Mouse (Mus musculus) bone marrow macrophage, adult 2 months (primary cell): ENCODE results near the gene Spats2. TPM values are rescaled to one million over a fixed set of nuclear protein-coding genes. Genes with fewer than 3 reads are reported as not detected.

Source experiments
- H3K27ac ChIP-seq: 2 replicates; pipeline ENCODE4 v1.5.1; 2012; ENCODE audit warnings: low read depth, low read length; ENCODE audit not compliant: insufficient read depth
- H3K4me1 ChIP-seq: 2 replicates; pipeline ENCODE4 v1.6.1; 2012; ENCODE audit warnings: low read length; ENCODE audit not compliant: control insufficient read depth, insufficient read depth
- H3K4me3 ChIP-seq: 2 replicates; pipeline ENCODE4 v1.5.1; 2012; ENCODE audit warnings: mild to moderate bottlenecking, low read length, moderate library complexity; ENCODE audit not compliant: insufficient read depth
- CTCF ChIP-seq: IDR thresholded peaks from 2 replicates; pipeline ENCODE4 v1.5.1; 2012; ENCODE audit warnings: low read depth, mild to moderate bottlenecking, low read length, moderate library complexity
- POLR2A ChIP-seq: IDR thresholded peaks from 2 replicates; pipeline ENCODE4 v1.6.1; 2012; ENCODE audit warnings: mild to moderate bottlenecking, low read depth, low read length, borderline replicate concordance
- polyA plus RNA-seq: library from polyadenylated mRNA; stranded (reverse); fragments of >200 nt; gene quantifications from 2 replicates; pipeline ENCODE4 v1.2.4, GENCODE M21; 2012; ENCODE audit not compliant: missing spikeins, insufficient read depth, insufficient read length

Spats2 gene
- polyA plus RNA-seq, 1 experiment = 5.9 TPM

DNA sequence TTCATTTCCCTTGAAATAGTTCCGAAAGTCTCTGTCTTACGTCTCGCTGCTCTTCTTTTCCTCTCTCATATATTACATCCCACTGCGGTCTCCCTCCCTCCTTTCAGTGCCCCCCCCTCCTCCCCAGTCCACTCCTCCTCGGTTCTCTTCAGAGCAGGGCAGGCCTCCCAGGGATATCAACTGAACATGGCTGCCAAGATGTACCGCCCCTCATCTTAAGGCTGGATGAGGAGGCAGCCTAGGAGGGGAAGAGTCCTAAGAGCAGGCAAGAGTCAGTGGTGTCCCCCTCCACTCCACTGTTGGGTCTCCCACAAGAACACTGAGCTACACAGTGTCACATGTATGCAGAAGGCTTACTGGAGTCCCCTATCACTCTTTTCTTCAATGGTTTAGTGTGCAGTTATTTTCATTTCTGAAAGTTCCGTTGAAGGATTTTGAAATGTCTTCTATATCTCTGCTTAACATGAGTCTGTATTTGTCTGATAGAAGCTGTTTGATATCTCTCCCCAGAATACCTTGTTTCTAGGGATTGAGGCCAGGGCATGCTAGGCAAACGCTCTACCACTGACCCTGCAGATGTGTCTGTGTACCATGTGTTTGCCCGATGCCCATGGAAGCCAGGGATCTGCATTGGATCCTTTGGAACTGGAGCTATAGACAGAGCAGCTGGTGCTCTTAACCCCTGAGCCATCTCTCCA, 58.6 kb downstream of the Spats2 start:
- H3K4me3 ChIP-seq = no peak overlapping the region
- no peak overlapping the region for H3K27ac ChIP-seq
- H3K4me1 ChIP-seq = no peaks in the 10 kb centered on the region
- TF ChIP-seq POLR2A = no peak
- TF ChIP-seq CTCF = no peak

DNA sequence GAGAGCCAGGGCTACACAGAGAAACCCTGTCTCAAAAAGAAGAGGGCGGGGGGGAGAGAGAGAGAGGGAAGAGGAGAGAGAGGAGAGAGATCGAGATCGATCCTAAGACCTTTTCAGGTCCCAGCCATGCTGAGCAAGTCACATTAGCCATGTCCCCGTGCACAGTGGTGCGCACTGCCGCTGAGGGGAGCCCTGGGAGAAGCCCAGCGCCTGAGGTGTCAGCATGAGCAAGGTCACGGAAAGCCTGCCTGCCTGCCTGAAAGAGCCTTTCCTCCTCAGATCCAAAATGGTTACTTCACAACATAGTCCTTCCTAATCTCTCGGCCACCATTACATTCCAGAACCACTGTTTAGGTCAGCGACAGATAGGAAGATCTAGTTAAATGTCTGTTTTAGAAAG, 68.6 kb downstream of the Spats2 start:
- Histone ChIP-seq H3K4me3 (no peak overlapping the region), H3K27ac (no peak overlapping the region), H3K4me1 (no peaks in the 10 kb centered on the region)
- TF ChIP-seq CTCF (no peak), POLR2A (no peak)

DNA sequence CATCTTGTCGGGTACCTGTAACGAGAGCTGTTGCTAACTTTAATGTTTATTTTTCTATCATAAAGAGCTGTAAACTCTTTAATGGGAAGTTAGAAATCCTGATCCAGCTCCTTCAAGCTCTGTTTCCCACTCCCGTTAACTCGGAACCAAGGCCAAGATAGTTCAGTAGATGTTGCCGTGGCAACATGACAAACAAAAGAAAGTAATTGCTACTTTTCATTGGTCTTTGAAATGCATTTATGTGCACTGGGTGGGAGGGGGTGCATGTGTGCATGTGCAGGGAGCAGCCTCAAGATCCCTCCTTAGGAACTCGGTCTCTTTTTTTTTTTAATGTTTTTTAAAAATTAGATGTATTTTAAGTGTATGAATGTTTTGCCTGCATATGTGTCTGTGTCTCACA, 69.3 kb downstream of the Spats2 start:
- no peak for TF ChIP-seq CTCF
- no peak for TF ChIP-seq POLR2A
- Histone ChIP-seq H3K4me3 (no peak overlapping the region), H3K27ac (no peak overlapping the region), H3K4me1 (no peaks in the 10 kb centered on the region)

DNA sequence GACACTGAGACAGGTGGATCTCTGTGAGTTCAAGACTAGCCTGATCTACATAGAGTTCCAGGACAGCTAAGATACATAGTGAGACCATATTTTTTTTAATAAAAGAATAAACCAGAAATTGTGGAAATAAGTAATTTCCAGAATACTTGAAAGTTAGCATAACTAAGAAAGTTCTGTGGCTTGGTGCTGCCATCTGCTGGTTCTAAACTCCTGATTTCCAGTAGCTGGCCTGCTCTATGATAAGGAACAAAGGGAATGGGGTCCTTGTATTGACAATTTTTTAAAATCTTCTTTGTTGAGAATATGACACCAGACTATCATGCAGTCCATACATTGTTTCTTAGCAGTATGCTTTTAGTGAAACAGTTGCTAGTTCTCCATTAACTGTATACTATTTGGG, 73.0 kb downstream of the Spats2 start:
- Histone ChIP-seq H3K4me1 (peaks cover 13% of the 10 kb centered on the region), H3K27ac (no peak overlapping the region), H3K4me3 (no peak overlapping the region)
- TF ChIP-seq CTCF = no peak
- TF ChIP-seq POLR2A = no peak

DNA sequence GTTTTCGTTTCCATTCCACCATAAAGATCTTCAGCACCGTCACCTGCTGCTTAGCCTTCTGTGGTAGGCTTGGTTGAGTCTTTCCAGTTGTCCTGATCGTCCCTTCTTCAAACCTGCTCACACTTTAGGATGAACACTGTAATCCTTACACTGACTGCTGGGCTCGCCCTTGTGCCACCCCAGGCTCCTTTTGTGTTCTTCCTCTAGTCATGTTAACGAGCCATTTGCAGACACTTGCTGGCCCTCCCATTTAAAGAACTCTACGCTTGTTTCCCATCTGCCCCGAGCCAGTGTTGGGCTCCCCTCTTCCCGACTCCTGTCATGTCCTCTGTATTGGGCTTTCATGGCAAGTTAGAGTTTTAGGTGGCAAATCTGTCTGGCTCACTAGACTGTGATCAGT, 80.2 kb downstream of the Spats2 start:
- H3K4me3 ChIP-seq = no peak overlapping the region
- H3K27ac ChIP-seq = no peak overlapping the region

DNA sequence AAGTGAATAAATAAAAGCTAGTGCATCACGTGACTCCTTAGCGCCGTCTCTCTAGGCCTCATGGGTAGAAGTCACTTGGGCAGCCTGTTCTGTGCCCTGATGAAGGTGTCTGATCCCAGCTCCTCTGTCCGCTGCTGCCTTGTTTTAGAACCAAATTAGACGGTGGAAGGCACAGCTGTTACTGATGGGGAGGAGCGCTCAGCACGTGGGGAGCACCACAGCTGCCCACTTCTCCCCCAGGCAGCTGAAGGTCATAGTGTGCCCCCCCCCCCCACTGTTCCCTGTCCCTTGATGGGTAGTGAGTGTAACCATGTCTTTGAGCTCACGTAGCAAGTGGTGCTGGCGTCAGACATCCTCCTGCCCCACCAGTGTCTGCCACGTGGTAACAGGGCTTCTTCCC, 87.5 kb downstream of the Spats2 start:
- H3K4me1 ChIP-seq = no peaks in the 10 kb centered on the region
- no peak overlapping the region for H3K4me3 ChIP-seq
- TF ChIP-seq CTCF (no peak), POLR2A (no peak)
- H3K27ac ChIP-seq = no peak overlapping the region

More for the DNA sequence above, 80.2 kb downstream of the Spats2 start:
- H3K4me1 ChIP-seq = peaks cover 12% of the 10 kb centered on the region
- TF ChIP-seq CTCF (no peak), POLR2A (no peak)

DNA sequence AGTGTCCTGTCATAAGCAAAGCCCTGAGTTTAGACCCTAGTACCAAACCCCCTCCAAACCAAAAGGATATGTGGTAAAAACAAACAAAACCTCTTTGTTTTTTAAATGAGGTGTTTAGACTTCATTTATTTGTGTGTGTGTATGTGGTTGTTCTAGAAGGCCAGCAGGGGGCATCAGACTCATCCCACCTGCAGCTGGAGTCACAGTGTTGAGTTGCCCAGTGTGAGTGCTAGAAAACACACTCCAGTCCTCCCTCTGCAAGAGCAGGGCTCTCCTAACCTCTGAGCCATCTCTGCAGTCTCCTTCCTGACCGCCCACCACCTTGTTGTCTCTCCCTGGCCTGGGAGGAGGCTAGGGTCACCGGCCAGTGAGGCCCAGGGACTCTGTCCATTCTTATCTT, 89.2 kb downstream of the Spats2 start:
- Histone ChIP-seq H3K4me3 (no peak overlapping the region), H3K27ac (no peak overlapping the region), H3K4me1 (no peaks in the 10 kb centered on the region)
- TF ChIP-seq CTCF (no peak), POLR2A (no peak)

DNA sequence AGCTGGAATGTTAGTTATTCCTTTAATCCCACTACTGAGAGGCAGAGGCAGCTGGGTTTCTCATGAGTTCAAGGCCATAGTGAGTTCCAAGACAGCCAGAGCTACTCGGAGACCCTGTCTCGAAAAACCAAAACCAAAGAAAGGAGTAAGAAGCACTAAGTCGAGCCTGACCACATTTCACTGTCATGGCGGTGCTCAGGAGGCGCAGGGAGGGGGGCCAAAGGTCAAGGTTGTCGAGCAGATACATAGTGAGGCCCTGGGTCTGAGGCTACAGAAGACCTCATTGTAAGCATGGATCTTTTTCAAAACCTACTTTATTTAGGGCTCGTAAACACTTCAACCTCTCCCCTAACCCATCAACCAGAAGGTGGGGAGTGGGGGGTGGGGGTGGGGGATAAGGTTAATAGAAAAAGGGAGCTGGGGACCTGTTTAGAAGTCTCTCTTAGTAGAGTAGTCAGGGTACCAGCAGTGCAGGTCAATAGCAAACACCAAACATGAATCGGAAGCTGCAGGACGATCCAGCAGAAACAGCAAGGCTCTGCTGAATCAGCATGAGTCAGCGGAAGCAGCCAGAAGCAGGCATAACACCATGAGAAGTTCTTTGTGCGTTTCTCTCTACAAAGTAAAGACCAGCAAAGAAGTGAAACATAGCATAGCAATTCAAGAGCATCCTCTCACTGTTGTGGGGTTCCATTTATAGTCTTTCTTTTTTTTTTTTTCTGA, 90.2 kb downstream of the Spats2 start:
- TF ChIP-seq CTCF = no peak
- no peak for TF ChIP-seq POLR2A
- H3K4me3 ChIP-seq = no peak overlapping the region
- H3K27ac ChIP-seq = no peak overlapping the region
- H3K4me1 ChIP-seq = no peaks in the 10 kb centered on the region

DNA sequence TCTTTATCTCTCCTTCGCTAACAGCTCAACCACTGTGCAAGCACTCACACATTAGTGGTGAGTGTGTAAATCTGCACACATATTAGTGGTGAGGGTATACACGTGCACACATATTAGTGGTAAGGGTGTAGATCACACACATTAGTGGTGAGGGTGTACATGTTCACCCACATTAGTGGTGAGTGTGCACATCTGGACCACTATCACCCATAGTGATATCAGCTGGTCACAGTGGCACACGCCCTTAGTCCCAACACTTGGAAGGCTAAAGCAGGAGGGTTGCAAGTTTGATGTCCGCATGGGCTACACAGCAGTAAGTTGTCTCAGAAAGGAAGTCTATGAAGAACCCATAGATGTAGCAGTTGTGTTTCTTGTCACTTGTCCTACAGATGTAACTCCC, 91.9 kb downstream of the Spats2 start:
- H3K4me1 ChIP-seq = no peaks in the 10 kb centered on the region
- no peak overlapping the region for H3K4me3 ChIP-seq
- TF ChIP-seq CTCF = no peak
- TF ChIP-seq POLR2A = no peak
- no peak overlapping the region for H3K27ac ChIP-seq

DNA sequence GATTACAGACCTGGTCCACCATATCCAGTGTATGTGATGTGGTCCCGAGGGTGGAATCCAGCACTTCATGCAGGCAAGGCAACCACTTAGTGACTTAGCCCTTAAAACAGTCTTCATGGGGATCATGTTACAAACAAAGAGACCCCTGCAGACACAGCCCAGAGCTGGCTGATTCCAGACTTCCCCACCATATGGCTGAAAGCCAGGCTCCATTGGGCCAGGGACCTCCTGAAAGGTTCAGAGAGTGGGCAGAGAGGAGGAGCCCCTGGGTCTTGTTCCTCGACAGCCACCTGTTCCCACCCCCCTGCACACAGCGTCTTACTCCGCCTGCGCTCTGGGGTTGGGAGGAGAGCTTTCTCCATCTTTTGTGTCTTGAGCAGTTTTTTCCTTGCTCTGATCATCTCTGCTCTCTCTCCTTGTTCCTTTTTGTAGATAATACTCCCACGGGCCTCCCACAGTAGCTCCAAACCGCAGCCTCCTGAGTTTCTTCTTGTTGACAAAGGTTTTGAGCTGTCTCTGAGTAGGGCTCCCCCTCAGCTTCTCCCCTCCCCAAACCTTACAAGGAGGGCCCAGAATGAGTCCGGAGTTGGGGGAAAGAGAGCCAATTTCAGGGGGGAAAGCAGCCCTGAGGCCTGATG, 95.7 kb downstream of the Spats2 start:
- Histone ChIP-seq H3K4me3 (no peak overlapping the region), H3K27ac (no peak overlapping the region), H3K4me1 (no peaks in the 10 kb centered on the region)
- no peak for TF ChIP-seq CTCF
- TF ChIP-seq POLR2A = no peak
